In the genomic region with DNA sequence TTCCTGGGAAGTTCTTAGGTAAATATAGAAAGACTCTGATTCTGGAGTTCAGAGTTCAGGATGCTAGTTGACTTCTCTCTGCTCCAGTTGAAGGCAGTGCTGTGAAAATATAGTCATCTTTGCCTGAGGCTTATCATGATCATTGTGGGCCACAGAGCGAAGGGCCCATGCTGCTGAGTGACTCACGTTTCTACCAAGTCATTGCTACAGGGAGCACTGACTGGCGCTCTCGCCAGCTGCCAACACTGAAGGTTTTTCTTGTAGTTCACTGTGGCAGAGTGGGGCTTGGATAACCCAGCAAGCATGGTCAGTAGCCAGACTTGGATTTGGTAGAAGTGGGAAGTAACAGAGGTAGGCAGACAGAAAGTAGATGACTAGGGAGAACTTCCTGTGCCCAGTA, we compare ENCODE assay signal across 9 mouse cellular contexts.
"Had no signal": no experiment of that assay in that cellular context is flagged by ENCODE, and none has a peak within 500 bp of the region (broad histone marks: within the 10 kb centered on the region; RNA-seq: fewer than 3 reads in every experiment).

No protein-coding gene starts in this region.

- H3K4me3 ChIP-seq: limb, embryonic 13.5 days had no signal

- H3K27ac ChIP-seq: kidney, postnatal 0 days; limb, embryonic 13.5 days; liver, embryonic 14.5 days had no signal

- DNase-seq: lung, adult 18-20 months; retina, postnatal 1 day; right cerebral cortex, postnatal 4 days; spleen, adult 18-20 months; thymus, adult 18-20 months; thymus, postnatal 14 days had no signal

- H3K36me3 ChIP-seq: limb, embryonic 13.5 days had no signal

- H3K9me3 ChIP-seq: limb, embryonic 13.5 days had no signal

- H3K4me2 ChIP-seq: limb, embryonic 13.5 days had no signal

- H3K9ac ChIP-seq: limb, embryonic 13.5 days; liver, embryonic 14.5 days had no signal
